18 mouse cellular contexts compared by ENCODE assay signal in the genomic region with DNA sequence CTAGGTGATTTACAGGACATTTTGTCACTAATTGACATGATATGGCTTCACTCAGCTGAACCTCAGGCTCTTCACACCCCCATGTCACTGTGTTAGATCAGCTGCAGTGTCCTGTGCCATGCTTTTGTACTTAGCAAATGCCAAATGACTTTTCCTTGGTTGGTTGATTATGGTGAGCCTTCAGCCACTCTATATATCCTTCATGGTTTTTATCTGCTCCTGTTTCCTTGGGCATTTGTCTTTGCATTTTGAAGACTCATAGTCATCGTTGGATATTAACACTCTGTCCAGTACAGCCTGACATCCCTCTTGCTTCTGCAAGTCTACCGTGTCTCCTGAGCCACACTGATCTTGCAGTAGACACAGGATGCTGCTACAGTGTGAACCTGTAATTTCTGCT. TPM values are rescaled to one million over a fixed set of nuclear protein-coding genes. Genes with fewer than 3 reads are reported as not detected.
DNase-seq lines count a peak whose midpoint lies in the region; ATAC-seq and TF ChIP-seq lines count a peak whose summit lies in the region.
"Had no signal": no experiment of that assay in that cellular context is flagged by ENCODE, and none has a peak within 500 bp of the region (broad histone marks: within the 10 kb centered on the region; RNA-seq: fewer than 3 reads in every experiment).

No protein-coding gene starts in this region.

- H3K27ac ChIP-seq in heart, embryonic 10.5 days: no peak overlapping the region
- H3K27ac ChIP-seq in midbrain, embryonic 11.5 days (ENCODE audit: low read depth, low read length): no peak overlapping the region
- no peak overlapping the region for H3K27ac ChIP-seq in midbrain, postnatal 0 days (ENCODE audit: low read depth, low read length)

- WGBS in heart, embryonic 10.5 days: 81% methylated on average over 2 of the region's 2 CpGs
- 94% methylated on average over 2 of the region's 2 CpGs for WGBS in midbrain, embryonic 11.5 days
- WGBS in midbrain, postnatal 0 days: 87% methylated on average over 2 of the region's 2 CpGs

- H3K9me3 ChIP-seq in heart, embryonic 10.5 days: no peaks in the 10 kb centered on the region
- H3K9me3 ChIP-seq in midbrain, embryonic 11.5 days (ENCODE audit: control insufficient read depth, low read length): no peaks in the 10 kb centered on the region
- no peaks in the 10 kb centered on the region for H3K9me3 ChIP-seq in midbrain, postnatal 0 days (ENCODE audit: low read length)
- H3K9me3 ChIP-seq: G1E had no signal

- H3K36me3 ChIP-seq in heart, embryonic 10.5 days: no peaks in the 10 kb centered on the region
- H3K36me3 ChIP-seq in midbrain, embryonic 11.5 days (ENCODE audit: control insufficient read depth, insufficient read depth, low read length): no peaks in the 10 kb centered on the region
- no peaks in the 10 kb centered on the region for H3K36me3 ChIP-seq in midbrain, postnatal 0 days (ENCODE audit: insufficient read depth, low read length)

- no peak for ATAC-seq in midbrain, embryonic 11.5 days (ENCODE audit: low FRiP score)
- no peak for ATAC-seq in midbrain, postnatal 0 days (ENCODE audit: low FRiP score)
- ATAC-seq: activated CD4-positive, CD25-positive, alpha-beta regulatory T cell, adult 4 months; CD4-positive, CD25-positive, alpha-beta regulatory T cell, adult 4 months; Patski had no signal

- DNase-seq in heart, adult 11 months: peak; percentile 76
- no peak for DNase-seq in heart, embryonic 10.5 days (ENCODE audit: low spot score)
- DNase-seq in midbrain, embryonic 11.5 days (ENCODE audit: low spot score, missing footprints): peak; percentile 53
- DNase-seq in midbrain, postnatal 0 days (ENCODE audit: low spot score): no peak
- DNase-seq: adrenal gland, adult 2 months; adrenal gland, adult 8-10 months; adrenal gland, postnatal 14 days; adrenal gland, postnatal 25 days; adrenal gland, postnatal 36 days; B cell, adult 2 months; cerebellum, adult 11 months; cerebellum, adult 11-12 months; cerebellum, adult 18-20 months had no signal

- H3K27me3 ChIP-seq in heart, embryonic 10.5 days (ENCODE audit: insufficient read depth, poor library complexity, severe bottlenecking): no peaks in the 10 kb centered on the region
- H3K27me3 ChIP-seq in midbrain, embryonic 11.5 days (ENCODE audit: control insufficient read depth, insufficient read depth, low read length): no peaks in the 10 kb centered on the region
- H3K27me3 ChIP-seq in midbrain, postnatal 0 days (ENCODE audit: insufficient read depth, low read length): no peaks in the 10 kb centered on the region
- H3K27me3 ChIP-seq: CH12.LX, Patski had no signal

- H3K4me3 ChIP-seq in heart, embryonic 10.5 days: no peak overlapping the region
- H3K4me3 ChIP-seq in midbrain, embryonic 11.5 days (ENCODE audit: low read depth, low read length): no peak overlapping the region
- no peak overlapping the region for H3K4me3 ChIP-seq in midbrain, postnatal 0 days (ENCODE audit: low read depth, low read length)

- peaks cover 60% of the 10 kb centered on the region for H3K4me1 ChIP-seq in heart, embryonic 10.5 days
- H3K4me1 ChIP-seq in midbrain, embryonic 11.5 days (ENCODE audit: control insufficient read depth, insufficient read depth, low read length): peaks cover 6% of the 10 kb centered on the region
- H3K4me1 ChIP-seq in midbrain, postnatal 0 days (ENCODE audit: insufficient read depth, low read length): peaks cover 2% of the 10 kb centered on the region; the same call in 1 of the 2 replicates

- no peak for TF ChIP-seq CTCF in midbrain, postnatal 0 days (IDR thresholded peaks at IDR 0.05)

- no peak overlapping the region for H3K9ac ChIP-seq in midbrain, embryonic 11.5 days (ENCODE audit: low read length)
- H3K9ac ChIP-seq in midbrain, postnatal 0 days (replicated peaks; ENCODE audit: low read length, poor library complexity, severe bottlenecking): no peak overlapping the region

- H3K4me2 ChIP-seq in midbrain, embryonic 11.5 days: no peak overlapping the region
- H3K4me2 ChIP-seq in midbrain, postnatal 0 days (ENCODE audit: low read depth, low read length, poor library complexity, severe bottlenecking): no peak overlapping the region

RNA-seq across cellular contexts. Expression of a gene that starts 27.5 kb away (rescaled TPM):
- polyA plus RNA-seq in heart, embryonic 10.5 days (2016; fragmentation: Nextera tagmentation; extraction: Ambion mirVana): 0.73 and 0.87 TPM in 2 replicates
- polyA plus RNA-seq in midbrain, embryonic 11.5 days (2014; fragmentation: Nextera tagmentation; extraction: Ambion mirVana): 2.2 and 2.7 TPM in 2 replicates
- 45.0 and 61.2 TPM in 2 replicates for total RNA-seq in midbrain, postnatal 0 days (2014; rRNA removed)
- 5.8 and 5.9 TPM in 2 replicates for polyA plus RNA-seq in midbrain, postnatal 0 days (2015; fragmentation: Nextera tagmentation; extraction: Ambion mirVana)
- polyA plus RNA-seq: G1E, Patski had no signal

Comparison
In these comparisons a context has a peak if more than half of its experiments do, and no peak if none do; other contexts are left out.
1. DNase-seq: peak in heart, adult 11 months (single experiment) and midbrain, embryonic 11.5 days (single experiment); none in heart, embryonic 10.5 days (single experiment) and midbrain, postnatal 0 days (single experiment).